Mouse (Mus musculus) E14TG2a.4 (cell line): ENCODE data around the gene Znfx1.

ENCODE experiments used
- CTCF ChIP-seq: conservative IDR thresholded peaks from 2 replicates; pipeline ENCODE4 v1.5.1; 2014; ENCODE audit warnings: low read length
- NANOG ChIP-seq: IDR thresholded peaks from 2 replicates; pipeline ENCODE4 v1.6.1; 2014; ENCODE audit warnings: borderline replicate concordance, low read length, mixed read lengths

- no peak for TF ChIP-seq CTCF
- no peak for TF ChIP-seq NANOG
Measured at GRCm38 (mm10) chr2:167066031-167066430, 3.2 kb upstream of the Znfx1 start.
